ENCODE assay signal across 8 mouse cellular contexts in genomic region chr11:103198911-103199803, GRCm38 (mm10). TPM values are rescaled to one million over a fixed set of nuclear protein-coding genes. Genes with fewer than 3 reads are reported as not detected.
DNase-seq lines count a peak whose midpoint lies in the region; ATAC-seq and TF ChIP-seq lines count a peak whose summit lies in the region.

No protein-coding gene starts in this region.

- peak; percentile 44; the same call in 1 of the 2 replicates for ATAC-seq in embryonic facial prominence, embryonic 11.5 days (replicated peaks; ENCODE audit: insufficient number of reproducible peaks, low FRiP score, low TSS enrichment, low read depth)
- peak; percentile 42; the same call in 1 of the 2 replicates for ATAC-seq in heart, embryonic 16.5 days (replicated peaks; ENCODE audit: extremely low read depth, insufficient read depth, low FRiP score)

- no peak for TF ChIP-seq POLR2A in small intestine, adult 2 months (IDR thresholded peaks at IDR 0.05; ENCODE audit: low read depth, low read length)
- TF ChIP-seq POLR2A in thymus, adult 2 months (IDR thresholded peaks at IDR 0.05; ENCODE audit: control insufficient read depth, extremely low read depth, insufficient read depth, low read length, poor library complexity): no peak

- peak overlapping the region; percentile 32 for H3K4me3 ChIP-seq in embryonic facial prominence, embryonic 11.5 days (ENCODE audit: low read depth, low read length)
- peak overlapping the region; percentile 45 for H3K4me3 ChIP-seq in heart, embryonic 16.5 days (ENCODE audit: low read length)
- peak overlapping the region; percentile 45 for H3K4me3 ChIP-seq in small intestine, adult 2 months (ENCODE audit: low read depth, low read length)
- no peak overlapping the region for H3K4me3 ChIP-seq in thymus, adult 2 months (ENCODE audit: control insufficient read depth, insufficient read depth, low read length)

- H3K4me2 ChIP-seq in embryonic facial prominence, embryonic 11.5 days (ENCODE audit: low read depth, low read length): peak overlapping the region; percentile 56
- H3K4me2 ChIP-seq in heart, embryonic 16.5 days (ENCODE audit: low read depth, low read length): peak overlapping the region; percentile 71

- H3K9me3 ChIP-seq in embryonic facial prominence, embryonic 11.5 days (replicated peaks; ENCODE audit: control insufficient read depth, low read length): no peaks in the 10 kb centered on the region
- H3K9me3 ChIP-seq in heart, embryonic 16.5 days (replicated peaks; ENCODE audit: control insufficient read depth, low read length): no peaks in the 10 kb centered on the region

- peak; percentile 43 for DNase-seq in ovary, postnatal 36 days (ENCODE audit: low spot score)
- no peak for DNase-seq in ovary, postnatal 10 days (ENCODE audit: low spot score)
- peak; percentile 50 for DNase-seq in embryonic facial prominence, embryonic 11.5 days (ENCODE audit: low spot score)
- DNase-seq in layer of hippocampus, postnatal 14 days (ENCODE audit: low spot score in 2 of 2): peak; percentile 75 to 78
- DNase-seq in lung, postnatal 14 days: peak; percentile 46
- DNase-seq in thymus, adult 2 months: no peak

- H3K4me1 ChIP-seq in embryonic facial prominence, embryonic 11.5 days (ENCODE audit: control insufficient read depth, insufficient read depth, low read length): 0 out of 2 replicates have a peak, but pooled peaks cover 2% of the 10 kb centered on the region
- H3K4me1 ChIP-seq in heart, embryonic 16.5 days (ENCODE audit: control insufficient read depth, insufficient read depth, low read length): peaks cover 18% of the 10 kb centered on the region
- H3K4me1 ChIP-seq in small intestine, adult 2 months (ENCODE audit: control insufficient read depth, insufficient read depth, insufficient read length, low read length): peaks cover 3% of the 10 kb centered on the region
- H3K4me1 ChIP-seq in thymus, adult 2 months (replicated peaks; ENCODE audit: control insufficient read depth, insufficient read depth, low read length): no peaks in the 10 kb centered on the region

- TF ChIP-seq CTCF in small intestine, adult 2 months (IDR thresholded peaks at IDR 0.05; ENCODE audit: extremely low read depth, insufficient read length, insufficient replicate concordance, low read depth, low read length): no peak
- no peak for TF ChIP-seq CTCF in thymus, adult 2 months (IDR thresholded peaks at IDR 0.05; ENCODE audit: borderline replicate concordance, control insufficient read depth, extremely low read depth, insufficient read depth, low read length, poor library complexity)

- no peak overlapping the region for H3K27ac ChIP-seq in embryonic facial prominence, embryonic 11.5 days (replicated peaks; ENCODE audit: low read depth, low read length)
- no peak overlapping the region for H3K27ac ChIP-seq in heart, embryonic 16.5 days (ENCODE audit: low read length)
- H3K27ac ChIP-seq in small intestine, adult 2 months (ENCODE audit: insufficient read depth, low read depth, low read length): no peak overlapping the region
- H3K27ac ChIP-seq in thymus, adult 2 months (ENCODE audit: control insufficient read depth, insufficient read depth, low read length): no peak overlapping the region

- 1% methylated on average over 59 of the region's 59 CpGs for WGBS in embryonic facial prominence, embryonic 11.5 days
- WGBS in heart, embryonic 16.5 days: 6% methylated on average over 58 of the region's 59 CpGs
- 20% methylated on average over 59 of the region's 59 CpGs for WGBS in small intestine, adult 2 months
- 86% methylated on average over 59 of the region's 59 CpGs for WGBS in thymus, adult 2 months

- H3K27me3 ChIP-seq in embryonic facial prominence, embryonic 11.5 days (ENCODE audit: control insufficient read depth, insufficient read depth, low read length): peaks cover 52% of the 10 kb centered on the region
- H3K27me3 ChIP-seq in heart, embryonic 16.5 days (ENCODE audit: control insufficient read depth, insufficient read depth, low read length): peaks cover 61% of the 10 kb centered on the region
- H3K27me3 ChIP-seq in small intestine, adult 2 months (ENCODE audit: control insufficient read depth, insufficient read depth, low read length): peaks cover 15% of the 10 kb centered on the region
- H3K27me3 ChIP-seq in thymus, adult 2 months (ENCODE audit: control insufficient read depth, insufficient read depth, low read length): no peaks in the 10 kb centered on the region

- peak overlapping the region; percentile 49 for H3K9ac ChIP-seq in embryonic facial prominence, embryonic 11.5 days (replicated peaks; ENCODE audit: low read length)
- peak overlapping the region; percentile 54 for H3K9ac ChIP-seq in heart, embryonic 16.5 days (ENCODE audit: low read length)

- H3K36me3 ChIP-seq in embryonic facial prominence, embryonic 11.5 days (replicated peaks; ENCODE audit: control insufficient read depth, insufficient read depth, low read depth, low read length): no peaks in the 10 kb centered on the region
- no peaks in the 10 kb centered on the region for H3K36me3 ChIP-seq in heart, embryonic 16.5 days (ENCODE audit: control insufficient read depth, insufficient read depth)
- H3K36me3 ChIP-seq in small intestine, adult 2 months (ENCODE audit: control insufficient read depth, insufficient read depth, low read length): no peaks in the 10 kb centered on the region
- peaks cover 46% of the 10 kb centered on the region for H3K36me3 ChIP-seq in thymus, adult 2 months (ENCODE audit: control insufficient read depth, insufficient read depth, low read length)

RNA-seq across cellular contexts. Expression of gene 1700023F06Rik, which starts 9.2 kb away (rescaled TPM):
- polyA plus RNA-seq in embryonic facial prominence, embryonic 11.5 days (2014; fragmentation: Nextera tagmentation; extraction: Ambion mirVana): 0.25 TPM in 2 replicates
- 0.17 and 0.25 TPM in 2 replicates for polyA plus RNA-seq in heart, embryonic 16.5 days (2015; fragmentation: Nextera tagmentation; extraction: Ambion mirVana)
- 1 to 10 TPM; 1.4 TPM for total RNA-seq in layer of hippocampus, postnatal 14 days (2021)
- 0.50 and 0.51 TPM in 2 replicates for polyA plus RNA-seq in small intestine, adult 2 months (2012; rRNA removed)
- 0.23 and 0.35 TPM in 2 replicates for polyA plus RNA-seq in thymus, adult 2 months (2012; rRNA removed)

RNA-seq across cellular contexts. Expression of gene Spata32, which starts 19.1 kb away (rescaled TPM):
- not detected in 2 replicates for polyA plus RNA-seq in embryonic facial prominence, embryonic 11.5 days (2014; fragmentation: Nextera tagmentation; extraction: Ambion mirVana)
- polyA plus RNA-seq in heart, embryonic 16.5 days (2015; fragmentation: Nextera tagmentation; extraction: Ambion mirVana): not detected in 2 replicates
- total RNA-seq in layer of hippocampus, postnatal 14 days (2021): 1 to 10 TPM in 1 of 2 experiments, under 1 TPM in 1; 0.69 to 1.4 TPM
- polyA plus RNA-seq in small intestine, adult 2 months (2012; rRNA removed): not detected in 2 replicates
- polyA plus RNA-seq in thymus, adult 2 months (2012; rRNA removed): not detected in 2 replicates

RNA-seq across cellular contexts. Expression of gene Fmnl1, which starts 28.2 kb away (rescaled TPM):
- polyA plus RNA-seq in embryonic facial prominence, embryonic 11.5 days (2014; fragmentation: Nextera tagmentation; extraction: Ambion mirVana): 0.70 and 0.72 TPM in 2 replicates
- polyA plus RNA-seq in heart, embryonic 16.5 days (2015; fragmentation: Nextera tagmentation; extraction: Ambion mirVana): 4.0 and 7.6 TPM in 2 replicates
- total RNA-seq in layer of hippocampus, postnatal 14 days (2021): 100 to 1,000 TPM; 120 to 128 TPM
- 7.1 and 8.4 TPM in 2 replicates for polyA plus RNA-seq in small intestine, adult 2 months (2012; rRNA removed)
- polyA plus RNA-seq in thymus, adult 2 months (2012; rRNA removed): 235 and 264 TPM in 2 replicates

Comparison
In these comparisons a context has a peak if more than half of its experiments do, and no peak if none do; other contexts are left out.
1. DNase-seq: peak in ovary, postnatal 36 days (single experiment), embryonic facial prominence, embryonic 11.5 days (single experiment), layer of hippocampus, postnatal 14 days (2 of 2) and lung, postnatal 14 days (single experiment); none in ovary, postnatal 10 days (single experiment) and thymus, adult 2 months (single experiment).
2. RNA of gene Fmnl1, which starts 28.2 kb away (polyA plus RNA-seq): 235 to 264 TPM in thymus, adult 2 months; 7.1 to 8.4 TPM in small intestine, adult 2 months, 4.0 to 7.6 TPM in heart, embryonic 16.5 days and 0.70 to 0.72 TPM in embryonic facial prominence, embryonic 11.5 days; every median in the first group is over 10 times any median in the second.